Mouse (Mus musculus): ENCODE measurements around the gene Abhd2. TPM values are rescaled to one million over a fixed set of nuclear protein-coding genes. Genes with fewer than 3 reads are reported as not detected.

Abhd2 gene
- polyA plus RNA-seq, 1 experiment from 2014 or later = 18.2 TPM

GRCm38 (mm10) chr7:79302145-79302544, 29.1 kb downstream of the Abhd2 start:
- H3K9ac ChIP-seq = no peak overlapping the region
- 86% methylated on average over 6 of the region's 6 CpGs for WGBS
- H3K27ac ChIP-seq = no peak overlapping the region
- no peaks in the 10 kb centered on the region for H3K9me3 ChIP-seq
- peaks cover 10% of the 10 kb centered on the region for H3K36me3 ChIP-seq (replicated peaks)
- no peak overlapping the region for H3K4me2 ChIP-seq
- no peaks in the 10 kb centered on the region for H3K27me3 ChIP-seq (replicated peaks)
- H3K4me3 ChIP-seq = no peak overlapping the region
- no peak for ATAC-seq (replicated peaks)
- H3K4me1 ChIP-seq = peaks cover 26% of the 10 kb centered on the region

GRCm38 (mm10) chr7:79302586-79302985, 29.6 kb downstream of the Abhd2 start:
- no peak for ATAC-seq (replicated peaks)
- Histone ChIP-seq H3K9me3 (no peaks in the 10 kb centered on the region), H3K36me3 (replicated peaks) (peaks cover 9% of the 10 kb centered on the region), H3K27ac (no peak overlapping the region), H3K9ac (no peak overlapping the region), H3K4me3 (no peak overlapping the region), H3K27me3 (replicated peaks) (no peaks in the 10 kb centered on the region), H3K4me1 (peaks cover 26% of the 10 kb centered on the region), H3K4me2 (no peak overlapping the region)
- WGBS = 96% methylated on average over 2 of the region's 2 CpGs

- Histone ChIP-seq H3K4me3 (no peak overlapping the region), H3K9me3 (no peaks in the 10 kb centered on the region), H3K36me3 (replicated peaks) (peaks cover 2% of the 10 kb centered on the region; the same call in 1 of the 2 replicates), H3K27me3 (replicated peaks) (no peaks in the 10 kb centered on the region), H3K9ac (no peak overlapping the region), H3K4me2 (no peak overlapping the region), H3K27ac (peak overlapping the region; percentile 30; the same call in 1 of the 2 replicates), H3K4me1 (peaks cover 28% of the 10 kb centered on the region)
- ATAC-seq (replicated peaks) = no peak
- 64% methylated on average over 6 of the region's 6 CpGs for WGBS
Observed at GRCm38 (mm10) chr7:79303183-79303761, 30.3 kb downstream of the Abhd2 start.

GRCm38 (mm10) chr7:79308455-79309030, 35.5 kb downstream of the Abhd2 start:
- 75% methylated on average over 8 of the region's 8 CpGs for WGBS
- Histone ChIP-seq H3K27me3 (replicated peaks) (no peaks in the 10 kb centered on the region), H3K4me1 (peaks cover 55% of the 10 kb centered on the region), H3K4me3 (no peak overlapping the region), H3K9me3 (no peaks in the 10 kb centered on the region), H3K36me3 (replicated peaks) (no peaks in the 10 kb centered on the region), H3K9ac (no peak overlapping the region), H3K27ac (0 out of 2 replicates have a peak overlapping the region, but pooled peaks have one; percentile 61), H3K4me2 (no peak overlapping the region)
- ATAC-seq (replicated peaks) = no peak

DNA sequence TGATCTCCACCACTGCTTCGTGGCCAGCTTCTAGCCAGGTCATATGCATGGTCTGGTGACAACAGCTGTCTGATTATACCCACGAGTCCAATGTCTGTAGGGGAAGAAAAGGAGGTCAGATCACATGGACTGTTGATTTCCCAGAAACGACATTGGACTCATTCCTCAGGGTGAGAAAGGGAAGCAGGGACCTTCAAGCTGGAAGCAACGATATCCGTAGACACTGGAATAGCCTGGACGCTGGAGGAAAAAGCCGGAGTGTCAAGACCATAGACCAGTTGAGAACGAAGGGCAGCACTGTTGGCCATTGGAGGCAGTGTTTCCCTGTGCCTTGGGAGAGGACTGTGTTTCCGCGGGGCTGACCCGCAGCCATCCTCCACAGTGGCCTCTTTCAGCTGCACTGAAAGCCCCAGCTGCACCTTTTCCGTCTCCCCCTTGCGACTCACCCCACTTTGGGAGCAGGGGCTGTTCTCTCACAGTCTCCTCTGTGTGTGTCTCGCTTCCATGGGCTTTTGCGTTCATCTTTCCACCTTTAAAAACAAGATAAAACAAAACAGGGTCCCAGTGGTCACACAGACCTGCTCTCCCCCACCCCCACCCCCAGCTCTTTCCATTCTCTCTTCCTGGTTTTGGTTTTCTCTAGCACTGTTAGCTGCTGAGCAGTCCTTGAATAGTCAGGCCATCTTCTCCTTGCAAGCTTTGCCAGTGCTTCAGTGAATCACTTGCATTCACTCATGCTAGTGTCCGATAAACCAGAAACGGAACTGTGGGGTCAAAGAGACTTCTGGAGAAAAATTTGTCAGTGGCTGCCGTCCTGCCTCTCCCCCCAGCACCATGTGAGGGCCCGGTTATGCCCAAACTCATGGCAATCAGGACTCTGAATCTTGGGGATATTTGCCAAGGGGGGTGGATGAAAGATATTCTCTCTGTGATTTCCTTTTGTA, 36.5 kb downstream of the Abhd2 start:
- no peak overlapping the region for H3K4me3 ChIP-seq
- H3K27me3 ChIP-seq (replicated peaks) = no peaks in the 10 kb centered on the region
- 38% methylated on average over 19 of the region's 19 CpGs for WGBS
- H3K27ac ChIP-seq = peak overlapping the region; percentile 61
- peaks cover 63% of the 10 kb centered on the region for H3K4me1 ChIP-seq
- no peaks in the 10 kb centered on the region for H3K36me3 ChIP-seq (replicated peaks)
- ATAC-seq (replicated peaks) = peak; percentile 31; the same call in 1 of the 2 replicates
- no peak overlapping the region; the same call in 1 of the 2 replicates for H3K9ac ChIP-seq
- H3K4me2 ChIP-seq = no peak overlapping the region
- H3K9me3 ChIP-seq = no peaks in the 10 kb centered on the region

- H3K4me3 ChIP-seq = no peak overlapping the region
- peaks cover 69% of the 10 kb centered on the region for H3K4me1 ChIP-seq
- peak overlapping the region; percentile 61; the same call in 1 of the 2 replicates for H3K27ac ChIP-seq
- H3K9me3 ChIP-seq = no peaks in the 10 kb centered on the region
- ATAC-seq (replicated peaks) = no peak
- H3K27me3 ChIP-seq (replicated peaks) = no peaks in the 10 kb centered on the region
- no peak overlapping the region for H3K4me2 ChIP-seq
- 17% methylated on average over 1 of the region's 1 CpGs for WGBS
- H3K9ac ChIP-seq = no peak overlapping the region; the same call in 1 of the 2 replicates
- H3K36me3 ChIP-seq (replicated peaks) = no peaks in the 10 kb centered on the region
Observed at GRCm38 (mm10) chr7:79310191-79310555, 37.2 kb downstream of the Abhd2 start.

DNA sequence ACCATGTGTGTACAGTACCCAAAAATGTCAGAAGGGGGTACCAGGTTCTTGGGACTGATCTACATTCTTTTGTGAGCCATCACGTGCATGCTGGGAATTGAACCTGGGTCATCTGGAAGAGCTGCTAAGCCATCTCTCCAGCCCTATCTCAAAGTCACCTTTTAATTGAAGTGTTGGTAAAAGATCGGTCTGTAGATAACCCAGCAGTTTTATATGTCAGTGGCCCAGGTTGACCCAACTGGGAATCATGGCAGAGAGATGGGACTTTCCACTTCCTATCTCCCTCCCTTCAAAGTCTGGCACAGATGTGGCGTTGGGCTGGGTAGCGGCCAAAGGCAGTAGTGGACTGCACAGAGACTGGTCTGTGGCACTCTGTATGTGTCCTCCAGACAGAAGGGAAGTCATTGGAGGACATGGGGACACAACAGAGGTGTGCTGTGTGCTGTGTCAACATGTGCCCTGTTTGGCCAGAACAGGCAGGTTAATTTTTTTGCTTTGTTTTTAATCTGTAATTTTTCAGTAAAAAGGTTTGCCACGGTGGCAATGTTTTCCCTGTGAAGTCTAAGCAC, 38.5 kb downstream of the Abhd2 start:
- Histone ChIP-seq H3K27ac (0 out of 2 replicates have a peak overlapping the region, but pooled peaks have one; percentile 2), H3K4me2 (no peak overlapping the region), H3K27me3 (replicated peaks) (no peaks in the 10 kb centered on the region), H3K9me3 (no peaks in the 10 kb centered on the region), H3K4me1 (peaks cover 79% of the 10 kb centered on the region), H3K36me3 (replicated peaks) (no peaks in the 10 kb centered on the region), H3K4me3 (no peak overlapping the region), H3K9ac (no peak overlapping the region)
- ATAC-seq (replicated peaks) = no peak
- 90% methylated on average over 5 of the region's 5 CpGs for WGBS

GRCm38 (mm10) chr7:79312246-79312645, 39.2 kb downstream of the Abhd2 start:
- Histone ChIP-seq H3K9ac (no peak overlapping the region), H3K36me3 (replicated peaks) (no peaks in the 10 kb centered on the region), H3K4me1 (peaks cover 84% of the 10 kb centered on the region), H3K4me3 (no peak overlapping the region), H3K27me3 (replicated peaks) (no peaks in the 10 kb centered on the region), H3K27ac (peak overlapping the region; percentile 68), H3K9me3 (no peaks in the 10 kb centered on the region), H3K4me2 (no peak overlapping the region)
- no peak for ATAC-seq (replicated peaks)
- 76% methylated on average over 8 of the region's 8 CpGs for WGBS

DNA sequence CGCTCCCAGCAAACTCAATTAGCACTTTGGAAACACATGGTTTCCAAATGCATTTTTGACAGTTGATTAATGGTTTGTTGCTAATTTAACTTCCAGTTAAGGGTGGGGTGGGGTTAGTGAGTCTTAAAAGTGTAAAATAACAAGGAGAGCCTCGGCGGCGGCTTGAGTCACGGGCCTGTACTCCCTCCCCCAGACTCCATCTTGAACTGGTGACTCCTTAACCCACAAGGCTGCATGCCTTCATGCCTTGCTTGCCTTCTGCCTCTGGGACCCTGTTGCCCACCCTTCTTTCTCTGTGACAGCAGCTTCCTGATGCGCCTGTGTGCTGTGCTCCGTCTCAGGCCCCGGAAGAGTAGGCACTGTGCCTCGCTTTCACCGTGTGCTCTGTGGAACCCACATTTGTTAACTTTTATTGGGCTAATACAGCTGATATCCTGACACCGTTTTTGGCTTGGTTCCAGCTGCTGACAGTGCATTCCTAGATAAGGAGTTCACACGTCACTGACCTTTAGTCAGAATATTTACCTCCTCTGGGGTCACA, 40.6 kb downstream of the Abhd2 start:
- Histone ChIP-seq H3K9me3 (no peaks in the 10 kb centered on the region), H3K27ac (peak overlapping the region; percentile 57), H3K4me1 (peaks cover 92% of the 10 kb centered on the region), H3K4me2 (no peak overlapping the region), H3K4me3 (no peak overlapping the region), H3K27me3 (replicated peaks) (no peaks in the 10 kb centered on the region), H3K36me3 (replicated peaks) (no peaks in the 10 kb centered on the region), H3K9ac (peak overlapping the region; percentile 19; the same call in 1 of the 2 replicates)
- ATAC-seq (replicated peaks) = no peak
- 64% methylated on average over 12 of the region's 12 CpGs for WGBS

DNA sequence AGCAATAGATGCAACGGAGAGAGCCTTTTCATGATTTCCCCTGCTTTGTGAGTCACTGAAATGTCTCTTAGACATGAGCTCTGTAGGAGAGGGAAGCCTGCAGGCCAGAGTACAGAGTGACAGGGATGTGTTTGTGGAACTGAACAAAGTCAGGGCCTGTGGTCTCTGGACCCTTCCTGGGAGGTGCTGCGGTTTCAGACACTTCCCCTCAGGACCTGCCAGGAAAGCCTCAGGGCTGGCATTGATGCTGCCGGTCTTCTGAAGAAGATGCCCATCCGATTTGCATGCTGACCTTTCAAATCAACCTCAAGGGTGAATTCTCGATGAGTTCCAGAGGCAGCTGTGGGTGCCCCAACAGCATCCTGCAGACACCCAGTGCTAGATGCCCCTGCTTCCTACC, 41.5 kb downstream of the Abhd2 start:
- H3K9ac ChIP-seq = no peak overlapping the region
- no peaks in the 10 kb centered on the region for H3K9me3 ChIP-seq
- H3K4me2 ChIP-seq = no peak overlapping the region
- no peak for ATAC-seq (replicated peaks)
- 45% methylated on average over 5 of the region's 5 CpGs for WGBS
- peaks cover 84% of the 10 kb centered on the region for H3K4me1 ChIP-seq
- H3K27ac ChIP-seq = 0 out of 2 replicates have a peak overlapping the region, but pooled peaks have one; percentile 25
- no peaks in the 10 kb centered on the region for H3K27me3 ChIP-seq (replicated peaks)
- no peaks in the 10 kb centered on the region for H3K36me3 ChIP-seq (replicated peaks)
- H3K4me3 ChIP-seq = no peak overlapping the region

- Histone ChIP-seq H3K4me1 (peaks cover 77% of the 10 kb centered on the region), H3K4me3 (no peak overlapping the region), H3K36me3 (replicated peaks) (no peaks in the 10 kb centered on the region), H3K9ac (no peak overlapping the region), H3K27ac (0 out of 2 replicates have a peak overlapping the region, but pooled peaks have one; percentile 25), H3K27me3 (replicated peaks) (no peaks in the 10 kb centered on the region), H3K4me2 (no peak overlapping the region), H3K9me3 (no peaks in the 10 kb centered on the region)
- no peak for ATAC-seq (replicated peaks)
- WGBS = 55% methylated on average over 8 of the region's 8 CpGs
Observed at GRCm38 (mm10) chr7:79315149-79315548, 42.1 kb downstream of the Abhd2 start.

Measured in midbrain, embryonic 15.5 days (tissue).